Mouse (Mus musculus) cerebellum, adult 2 months (tissue): ENCODE results near the gene Pdzd2.

Experiments used
- CTCF ChIP-seq: fragments of 200-500 bp; IDR thresholded peaks from 2 replicates; pipeline ENCODE4 v1.5.1; 2011; ENCODE audit warnings: low read depth, mild to moderate bottlenecking, control low read depth, low read length, moderate library complexity, borderline replicate concordance; ENCODE audit not compliant: insufficient read depth
- POLR2A ChIP-seq: fragments of 200-500 bp; IDR thresholded peaks from 2 replicates; pipeline ENCODE4 v1.6.1; 2011; ENCODE audit warnings: low read length, control low read depth, borderline replicate concordance; ENCODE audit not compliant: insufficient read depth

GRCm38 (mm10) chr15:12468625-12469024 lies 271.1 kb downstream of the Pdzd2 start:
- no peak for TF ChIP-seq POLR2A
- no peak for TF ChIP-seq CTCF
